Mouse (Mus musculus): Measurements from ENCODE around the gene Ly6g5c. TPM values are rescaled to one million over a fixed set of nuclear protein-coding genes. Genes with fewer than 3 reads are reported as not detected.

The Ly6g5c gene
- total RNA-seq, 2 experiments from 2014 or later, result not detected

Other genes with a start within 250 kb of the Ly6g5c start
- under 1 TPM in 1 of 2 experiments, not detected in 1; 0.23 TPM for gene Cfb, start 245.8 kb upstream of the Ly6g5c start, total RNA-seq (2021)
- gene Zbtb12, start 228.8 kb upstream of the Ly6g5c start, total RNA-seq (2021), result 1 to 10 TPM; 6.4 to 8.1 TPM
- not detected for gene Gm20547, start 226.2 kb upstream of the Ly6g5c start, total RNA-seq (2021)
- 1 to 10 TPM; 2.0 to 3.7 TPM for gene C2, start 210.0 kb upstream of the Ly6g5c start, total RNA-seq (2021)
- 100 to 1,000 TPM; 168 to 173 TPM for gene Ehmt2, start 209.8 kb upstream of the Ly6g5c start, total RNA-seq (2021)
- gene Slc44a4, start 193.8 kb upstream of the Ly6g5c start, total RNA-seq (2021), result under 1 TPM; 0.18 to 0.38 TPM
- 10 to 100 TPM; 31.9 to 32.9 TPM for gene Neu1, start 177.0 kb upstream of the Ly6g5c start, total RNA-seq (2021)
- gene Hspa1b, start 149.0 kb upstream of the Ly6g5c start, total RNA-seq (2021), result 10 to 100 TPM; 12.5 TPM
- gene Gm20481, start 138.4 kb upstream of the Ly6g5c start, total RNA-seq (2021), result not detected
- 10 to 100 TPM; 12.4 to 13.1 TPM for gene Hspa1a, start 136.1 kb upstream of the Ly6g5c start, total RNA-seq (2021)
- under 1 TPM; 0.38 to 0.44 TPM for gene Hspa1l, start 135.6 kb upstream of the Ly6g5c start, total RNA-seq (2021)
- 10 to 100 TPM; 19.4 to 25.0 TPM for gene Lsm2, start 126.4 kb upstream of the Ly6g5c start, total RNA-seq (2021)
- 10 to 100 TPM; 52.9 to 55.9 TPM for gene Vars, start 107.3 kb upstream of the Ly6g5c start, total RNA-seq (2021)
- under 1 TPM; 0.14 to 0.21 TPM for gene Vwa7, start 91.7 kb upstream of the Ly6g5c start, total RNA-seq (2021)
- 1 to 10 TPM; 1.8 to 2.6 TPM for gene Sapcd1, start 80.3 kb upstream of the Ly6g5c start, total RNA-seq (2021)
- 1 to 10 TPM in 1 of 2 experiments, under 1 TPM in 1; 0.79 to 1.9 TPM for gene Msh5, start 61.5 kb upstream of the Ly6g5c start, total RNA-seq (2021)
- gene Clic1, start 58.3 kb upstream of the Ly6g5c start, total RNA-seq (2021), result 10 to 100 TPM; 11.7 to 14.8 TPM
- gene Ddah2, start 49.2 kb upstream of the Ly6g5c start, total RNA-seq (2021), result 10 to 100 TPM; 26.4 to 33.1 TPM
- gene Ly6g6c, start 42.9 kb upstream of the Ly6g5c start, total RNA-seq (2021), result not detected
- not detected for gene Mpig6b, start 42.1 kb upstream of the Ly6g5c start, total RNA-seq (2021)
- gene Ly6g6e, start 31.4 kb upstream of the Ly6g5c start, total RNA-seq (2021), result 1 to 10 TPM; 1.6 to 1.8 TPM
- gene Ly6g6d, start 30.2 kb upstream of the Ly6g5c start, total RNA-seq (2021), result 1 to 10 TPM; 1.2 to 2.6 TPM
- not detected for gene Ly6g6f, start 22.7 kb upstream of the Ly6g5c start, total RNA-seq (2021)
- 10 to 100 TPM; 88.8 to 93.0 TPM for gene Abhd16a, start 19.0 kb upstream of the Ly6g5c start, total RNA-seq (2021)
- gene Ly6g5b, start 7.1 kb downstream of the Ly6g5c start, total RNA-seq (2021), result under 1 TPM; 0.67 to 0.74 TPM
- gene Gpank1, start 13.2 kb downstream of the Ly6g5c start, total RNA-seq (2021), result 10 to 100 TPM; 10.2 to 13.2 TPM
- gene Csnk2b, start 13.8 kb downstream of the Ly6g5c start, total RNA-seq (2021), result 100 to 1,000 TPM; 174 to 179 TPM
- 10 to 100 TPM; 20.8 to 26.1 TPM for gene D17H6S53E, start 18.1 kb downstream of the Ly6g5c start, total RNA-seq (2021)
- gene Apom, start 23.8 kb downstream of the Ly6g5c start, total RNA-seq (2021), result not detected
- 100 to 1,000 TPM; 289 TPM for gene Bag6, start 26.9 kb downstream of the Ly6g5c start, total RNA-seq (2021)
- 100 to 1,000 TPM; 305 to 314 TPM for gene Prrc2a, start 56.6 kb downstream of the Ly6g5c start, total RNA-seq (2021)
- gene Aif1, start 67.8 kb downstream of the Ly6g5c start, total RNA-seq (2021), result 10 to 100 TPM in 1 of 2 experiments, 1 to 10 TPM in 1; 9.9 to 10.4 TPM
- 10 to 100 TPM in 1 of 2 experiments, 1 to 10 TPM in 1; 8.2 to 12.1 TPM for gene Lst1, start 80.2 kb downstream of the Ly6g5c start, total RNA-seq (2021)
- gene Ltb, start 86.2 kb downstream of the Ly6g5c start, total RNA-seq (2021), result 1 to 10 TPM in 1 of 2 experiments, under 1 TPM in 1; 0.55 to 1.0 TPM
- under 1 TPM in 1 of 2 experiments, not detected in 1; 0.31 TPM for gene Tnf, start 93.7 kb downstream of the Ly6g5c start, total RNA-seq (2021)
- gene Lta, start 97.1 kb downstream of the Ly6g5c start, total RNA-seq (2021), result 1 to 10 TPM in 1 of 2 experiments, under 1 TPM in 1; 0.62 to 1.1 TPM
- gene Gm16181, start 112.6 kb downstream of the Ly6g5c start, total RNA-seq (2021), result not detected
- gene Atp6v1g2, start 125.4 kb downstream of the Ly6g5c start, total RNA-seq (2021), result 100 to 1,000 TPM; 485 to 488 TPM
- 10 to 100 TPM; 13.2 to 14.5 TPM for gene Nfkbil1, start 127.5 kb downstream of the Ly6g5c start, total RNA-seq (2021)
- 100 to 1,000 TPM; 234 to 244 TPM for gene Ddx39b, start 133.5 kb downstream of the Ly6g5c start, total RNA-seq (2021)
- 10 to 100 TPM; 14.5 to 14.8 TPM for gene H2-D1, start 154.5 kb downstream of the Ly6g5c start, total RNA-seq (2021)
- under 1 TPM; 0.21 to 0.25 TPM for gene H2-Q1, start 212.1 kb downstream of the Ly6g5c start, total RNA-seq (2021)
- gene H2-Q2, start 234.0 kb downstream of the Ly6g5c start, total RNA-seq (2021), result under 1 TPM; 0.52 to 0.74 TPM

Data from layer of hippocampus, postnatal 14 days (tissue).